Mouse (Mus musculus) lung, adult 18-20 months (tissue): ENCODE results near the gene Rragd.
"Not testable (repeated sequence)": the region's sequence is repeated elsewhere in the genome, so short reads cannot be mapped to it uniquely, and the experiment has no call there.

Experiments
- DNase-seq, 2 experiments: peaks; one replicate each; pipeline ENCODE4 v3.0.0; 2022; ENCODE audit warnings: mixed read lengths in 2 of 2

The Rragd gene

GRCm38 (mm10) chr4:32982716-32983175, at the start of gene Rragd:
Gene Rragd, plus strand, starts transcription at chr4:32983037.
- peak; percentile 14 to 32 for DNase-seq

- DNase-seq = no peak
These were observed 46.0 kb upstream of the Rragd start for GRCm38 (mm10) chr4:32936762-32937341.

- no peak for DNase-seq
These were observed 43.3 kb upstream of the Rragd start for GRCm38 (mm10) chr4:32939521-32939920.

- DNase-seq = no peak
These were observed 42.9 kb upstream of the Rragd start for GRCm38 (mm10) chr4:32939964-32940363.

GRCm38 (mm10) chr4:32940984-32941383, 41.9 kb upstream of the Rragd start:
- no peak for DNase-seq

GRCm38 (mm10) chr4:32947631-32948030, 35.2 kb upstream of the Rragd start:
- DNase-seq = peak in 1 of 2 experiments; percentile 16

- no peak for DNase-seq
These were observed 34.1 kb upstream of the Rragd start for GRCm38 (mm10) chr4:32948696-32949095.

- peak; percentile 43 to 60 for DNase-seq
These were observed 32.3 kb upstream of the Rragd start, which contains the start of gene Ankrd6 for GRCm38 (mm10) chr4:32950356-32951034. Gene Ankrd6, minus strand, starts transcription at chr4:32950841.

GRCm38 (mm10) chr4:32951035-32951940, 31.5 kb upstream of the Rragd start:
- DNase-seq = no peak

GRCm38 (mm10) chr4:32952681-32953080, 30.2 kb upstream of the Rragd start:
- no peak for DNase-seq

- DNase-seq = no peak
These were observed 26.4 kb upstream of the Rragd start for GRCm38 (mm10) chr4:32956423-32956822.

- DNase-seq = no peak
These were observed 21.4 kb upstream of the Rragd start for GRCm38 (mm10) chr4:32961394-32961793.

- not testable (repeated sequence) for DNase-seq
These were observed 18.2 kb upstream of the Rragd start for GRCm38 (mm10) chr4:32964619-32965018.

GRCm38 (mm10) chr4:32977331-32977730, 5.5 kb upstream of the Rragd start:
- no peak for DNase-seq

GRCm38 (mm10) chr4:32980061-32980460, 2.8 kb upstream of the Rragd start:
- no peak for DNase-seq

- no peak for DNase-seq
These were observed 1.2 kb upstream of the Rragd start for GRCm38 (mm10) chr4:32981617-32982016.

- DNase-seq = peak; percentile 8 to 9
These were observed 659 bp upstream of the Rragd start for GRCm38 (mm10) chr4:32982041-32982715.

GRCm38 (mm10) chr4:32983176-32984155, 629 bp downstream of the Rragd start:
- DNase-seq = peak; percentile 54 to 65

GRCm38 (mm10) chr4:32984242-32984641, 1.4 kb downstream of the Rragd start:
- DNase-seq = no peak

- no peak for DNase-seq
These were observed 2.2 kb downstream of the Rragd start for GRCm38 (mm10) chr4:32984801-32985675.
